ENCODE assay signal across 9 mouse cellular contexts in genomic region chr10:77864762-77865143, GRCm38 (mm10). TPM values are rescaled to one million over a fixed set of nuclear protein-coding genes. Genes with fewer than 3 reads are reported as not detected.
A peak's percentile ranks its signal among the peaks of the same experiment; 100 is the strongest.
DNase-seq lines count a peak whose midpoint lies in the region; ATAC-seq and TF ChIP-seq lines count a peak whose summit lies in the region.
"Had no signal": no experiment of that assay in that cellular context is flagged by ENCODE, and none has a peak within 500 bp of the region (broad histone marks: within the 10 kb centered on the region; RNA-seq: fewer than 3 reads in every experiment).

No protein-coding gene starts in this region.

- 29% methylated on average over 11 of the region's 11 CpGs for WGBS in liver, embryonic 13.5 days (ENCODE audit: insufficient replicate concordance)
- 25% methylated on average over 11 of the region's 11 CpGs for WGBS in stomach, embryonic 16.5 days

- TF ChIP-seq POLR2A in testis, adult 2 months (IDR thresholded peaks at IDR 0.05; ENCODE audit: control insufficient read depth, low read depth, low read length), result no peak

- peak; percentile 19 to 26 for DNase-seq in cerebellum, adult 18-20 months
- DNase-seq in cerebellum, postnatal 4 days (ENCODE audit: low spot score in 2 of 2), result no peak
- DNase-seq in testis, postnatal 10 days (ENCODE audit: low spot score), result no peak
- DNase-seq in liver, embryonic 13.5 days, result no peak
- DNase-seq in layer of hippocampus, postnatal 10 days (ENCODE audit: low spot score in 2 of 2), result no peak
- DNase-seq in adrenal gland, adult 18-20 months (ENCODE audit: low spot score in 2 of 2), result no peak

- ATAC-seq in liver, embryonic 13.5 days (ENCODE audit: low read depth), result no peak
- peak; percentile 7; the same call in 1 of the 2 replicates for ATAC-seq in stomach, embryonic 16.5 days (ENCODE audit: insufficient read depth, low FRiP score)

- H3K36me3 ChIP-seq in testis, adult 2 months (ENCODE audit: control insufficient read depth, insufficient read depth, low read length), result no peaks in the 10 kb centered on the region
- H3K36me3 ChIP-seq in liver, embryonic 13.5 days, result no peaks in the 10 kb centered on the region
- no peaks in the 10 kb centered on the region for H3K36me3 ChIP-seq in stomach, embryonic 16.5 days (ENCODE audit: control insufficient read depth, insufficient read depth, low read length)

- H3K27me3 ChIP-seq in testis, adult 2 months (ENCODE audit: control insufficient read depth, insufficient read depth, low read length), result no peaks in the 10 kb centered on the region
- no peaks in the 10 kb centered on the region for H3K27me3 ChIP-seq in liver, embryonic 13.5 days
- H3K27me3 ChIP-seq in stomach, embryonic 16.5 days (ENCODE audit: control insufficient read depth, insufficient read depth, low read length), result no peaks in the 10 kb centered on the region

- H3K9ac ChIP-seq in liver, embryonic 13.5 days, result no peak overlapping the region
- peak overlapping the region; percentile 60 for H3K9ac ChIP-seq in stomach, embryonic 16.5 days (ENCODE audit: low read length)

- H3K27ac ChIP-seq in testis, adult 2 months (ENCODE audit: control insufficient read depth, insufficient read depth, low read depth, low read length), result no peak overlapping the region
- no peak overlapping the region for H3K27ac ChIP-seq in liver, embryonic 13.5 days
- no peak overlapping the region for H3K27ac ChIP-seq in stomach, embryonic 16.5 days (ENCODE audit: low read length)

- H3K4me1 ChIP-seq in testis, adult 2 months (ENCODE audit: control insufficient read depth, insufficient read depth, low read length), result no peaks in the 10 kb centered on the region
- 0 out of 2 replicates have a peak, but pooled peaks cover 6% of the 10 kb centered on the region for H3K4me1 ChIP-seq in liver, embryonic 13.5 days (replicated peaks)
- no peaks in the 10 kb centered on the region for H3K4me1 ChIP-seq in stomach, embryonic 16.5 days (ENCODE audit: control insufficient read depth, insufficient read depth, low read length)

- peak overlapping the region; percentile 3; the same call in 1 of the 2 replicates for H3K4me3 ChIP-seq in testis, adult 2 months (ENCODE audit: control insufficient read depth, low read depth, low read length)
- 0 out of 2 replicates have a peak overlapping the region, but pooled peaks have one; percentile 3 for H3K4me3 ChIP-seq in liver, embryonic 13.5 days (replicated peaks)
- peak overlapping the region; percentile 35 for H3K4me3 ChIP-seq in stomach, embryonic 16.5 days (replicated peaks; ENCODE audit: low read length)

- H3K9me3 ChIP-seq in liver, embryonic 13.5 days (replicated peaks), result no peaks in the 10 kb centered on the region
- H3K9me3 ChIP-seq in stomach, embryonic 16.5 days (replicated peaks; ENCODE audit: control insufficient read depth, low read length), result no peaks in the 10 kb centered on the region

- no peak for TF ChIP-seq CTCF in testis, adult 2 months (IDR thresholded peaks at IDR 0.05; ENCODE audit: control insufficient read depth, insufficient read depth, insufficient replicate concordance, low read depth, low read length)

- H3K4me2 ChIP-seq in liver, embryonic 13.5 days, result peak overlapping the region; percentile 44
- peak overlapping the region; percentile 51 for H3K4me2 ChIP-seq in stomach, embryonic 16.5 days (ENCODE audit: low read depth, low read length)

RNA-seq across cellular contexts. Expression of gene Gm3285, which starts 3.0 kb away (rescaled TPM):
- not detected in 2 replicates for polyA plus RNA-seq in testis, adult 2 months (2012; rRNA removed)
- polyA plus RNA-seq in liver, embryonic 13.5 days (2015; fragmentation: Nextera tagmentation; extraction: Ambion mirVana), result not detected in 2 replicates
- polyA plus RNA-seq in stomach, embryonic 16.5 days (2015; fragmentation: Nextera tagmentation; extraction: Ambion mirVana), result not detected in 2 replicates
- total RNA-seq in layer of hippocampus, postnatal 10 days (2021), result not detected
- total RNA-seq in adrenal gland, adult 18-20 months (2021), result not detected
- polyA plus RNA-seq: C2C12 had no signal

RNA-seq across cellular contexts. Expression of gene Gm10318, which starts 12.1 kb away (rescaled TPM):
- not detected in 2 replicates for polyA plus RNA-seq in testis, adult 2 months (2012; rRNA removed)
- not detected in 2 replicates for polyA plus RNA-seq in liver, embryonic 13.5 days (2015; fragmentation: Nextera tagmentation; extraction: Ambion mirVana)
- polyA plus RNA-seq in stomach, embryonic 16.5 days (2015; fragmentation: Nextera tagmentation; extraction: Ambion mirVana), result not detected in 2 replicates
- not detected for total RNA-seq in layer of hippocampus, postnatal 10 days (2021)
- total RNA-seq in adrenal gland, adult 18-20 months (2021), result not detected
- polyA plus RNA-seq: C2C12 had no signal

RNA-seq across cellular contexts. Expression of gene Gm36176, which starts 18.1 kb away (rescaled TPM):
- polyA plus RNA-seq in testis, adult 2 months (2012; rRNA removed), result not detected in 2 replicates
- polyA plus RNA-seq in liver, embryonic 13.5 days (2015; fragmentation: Nextera tagmentation; extraction: Ambion mirVana), result not detected in 2 replicates
- polyA plus RNA-seq in stomach, embryonic 16.5 days (2015; fragmentation: Nextera tagmentation; extraction: Ambion mirVana), result not detected in 2 replicates
- total RNA-seq in layer of hippocampus, postnatal 10 days (2021), result not detected
- not detected for total RNA-seq in adrenal gland, adult 18-20 months (2021)
- polyA plus RNA-seq: C2C12 had no signal

RNA-seq across cellular contexts. Expression of gene Krtap10-10, which starts 29.0 kb away (rescaled TPM):
- polyA plus RNA-seq in testis, adult 2 months (2012; rRNA removed), result not detected in 2 replicates
- polyA plus RNA-seq in liver, embryonic 13.5 days (2015; fragmentation: Nextera tagmentation; extraction: Ambion mirVana), result not detected in 2 replicates
- polyA plus RNA-seq in stomach, embryonic 16.5 days (2015; fragmentation: Nextera tagmentation; extraction: Ambion mirVana), result not detected in 2 replicates
- total RNA-seq in layer of hippocampus, postnatal 10 days (2021), result not detected
- not detected for total RNA-seq in adrenal gland, adult 18-20 months (2021)
- polyA plus RNA-seq: C2C12 had no signal

RNA-seq across cellular contexts. Expression of gene Lrrc3, which starts 37.6 kb away (rescaled TPM):
- polyA plus RNA-seq in testis, adult 2 months (2012; rRNA removed), result 0.57 and 1.1 TPM in 2 replicates
- 8.6 and 10.1 TPM in 2 replicates for polyA plus RNA-seq in liver, embryonic 13.5 days (2015; fragmentation: Nextera tagmentation; extraction: Ambion mirVana)
- 5.8 and 6.7 TPM in 2 replicates for polyA plus RNA-seq in stomach, embryonic 16.5 days (2015; fragmentation: Nextera tagmentation; extraction: Ambion mirVana)
- total RNA-seq in layer of hippocampus, postnatal 10 days (2021), result 10 to 100 TPM; 19.2 to 20.6 TPM
- total RNA-seq in adrenal gland, adult 18-20 months (2021), result 1 to 10 TPM; 3.9 to 6.8 TPM

Comparison
In these comparisons a context has a peak if more than half of its experiments do, and no peak if none do; other contexts are left out.
1. DNase-seq: peak in cerebellum, adult 18-20 months (2 of 2); none in cerebellum, postnatal 4 days (0 of 2), testis, postnatal 10 days (single experiment), liver, embryonic 13.5 days (single experiment), layer of hippocampus, postnatal 10 days (0 of 2) and adrenal gland, adult 18-20 months (0 of 2).
2. Peak in every context shown above with its lines, with median percentiles within 50 percentile points of each other: H3K4me3 ChIP-seq.